Mouse (Mus musculus): ENCODE data around the gene Adh6b. TPM values are rescaled to one million over a fixed set of nuclear protein-coding genes. Genes with fewer than 3 reads are reported as not detected.

Adh6b gene
- polyA plus RNA-seq, 1 experiment from 2014 or later: not detected

- 81% methylated on average over 8 of the region's 8 CpGs for WGBS
- no peak overlapping the region for H3K27ac ChIP-seq (ENCODE audit: low read depth)
- no peak overlapping the region for H3K9ac ChIP-seq (ENCODE audit: low read length)
- H3K4me2 ChIP-seq (ENCODE audit: low read length): no peak overlapping the region
- no peaks in the 10 kb centered on the region for H3K27me3 ChIP-seq (replicated peaks; ENCODE audit: control insufficient read depth, insufficient read depth, low read length)
- H3K4me1 ChIP-seq (replicated peaks; ENCODE audit: control insufficient read depth, insufficient read depth, low read length): 0 out of 2 replicates have a peak, but pooled peaks cover 6% of the 10 kb centered on the region
- DNase-seq (ENCODE audit: low spot score): no peak
- no peak overlapping the region for H3K4me3 ChIP-seq (ENCODE audit: low read depth, low read length)
- no peaks in the 10 kb centered on the region for H3K36me3 ChIP-seq (ENCODE audit: control insufficient read depth, insufficient read depth, low read length)
- no peaks in the 10 kb centered on the region for H3K9me3 ChIP-seq (ENCODE audit: control insufficient read depth, low read length)
- ATAC-seq (replicated peaks; ENCODE audit: low FRiP score, low TSS enrichment, low read depth): no peak
These were observed 31.7 kb upstream of the Adh6b start for GRCm38 (mm10) chr3:138309910-138310309.

GRCm38 (mm10) chr3:138311015-138311414 lies 30.6 kb upstream of the Adh6b start:
- H3K9ac ChIP-seq (ENCODE audit: low read length): no peak overlapping the region
- H3K4me2 ChIP-seq (ENCODE audit: low read length): no peak overlapping the region
- no peaks in the 10 kb centered on the region for H3K27me3 ChIP-seq (replicated peaks; ENCODE audit: control insufficient read depth, insufficient read depth, low read length)
- no peak overlapping the region for H3K27ac ChIP-seq (ENCODE audit: low read depth)
- H3K36me3 ChIP-seq (ENCODE audit: control insufficient read depth, insufficient read depth, low read length): no peaks in the 10 kb centered on the region
- H3K4me3 ChIP-seq (ENCODE audit: low read depth, low read length): no peak overlapping the region
- no peaks in the 10 kb centered on the region for H3K4me1 ChIP-seq (replicated peaks; ENCODE audit: control insufficient read depth, insufficient read depth, low read length)
- ATAC-seq (replicated peaks; ENCODE audit: low FRiP score, low TSS enrichment, low read depth) (no peak), DNase-seq (ENCODE audit: low spot score) (no peak)
- whole genome bisulfite sequencing: 87% methylated on average over 6 of the region's 6 CpGs
- no peaks in the 10 kb centered on the region for H3K9me3 ChIP-seq (ENCODE audit: control insufficient read depth, low read length)

- WGBS: 89% methylated on average over 5 of the region's 5 CpGs
These were observed 28.6 kb upstream of the Adh6b start, which contains the start of gene Adh6a for GRCm38 (mm10) chr3:138312965-138313364. Gene Adh6a (plus strand): TSS chr3:138313286.

GRCm38 (mm10) chr3:138316908-138317472 lies 24.6 kb upstream of the Adh6b start:
- Histone ChIP-seq H3K4me1 (replicated peaks; ENCODE audit: control insufficient read depth, insufficient read depth, low read length) (no peaks in the 10 kb centered on the region), H3K4me3 (ENCODE audit: low read depth, low read length) (no peak overlapping the region), H3K27me3 (replicated peaks; ENCODE audit: control insufficient read depth, insufficient read depth, low read length) (no peaks in the 10 kb centered on the region), H3K9ac (ENCODE audit: low read length) (no peak overlapping the region), H3K4me2 (ENCODE audit: low read length) (no peak overlapping the region), H3K27ac (ENCODE audit: low read depth) (no peak overlapping the region), H3K36me3 (ENCODE audit: control insufficient read depth, insufficient read depth, low read length) (no peaks in the 10 kb centered on the region), H3K9me3 (ENCODE audit: control insufficient read depth, low read length) (no peaks in the 10 kb centered on the region)
- ATAC-seq (replicated peaks; ENCODE audit: low FRiP score, low TSS enrichment, low read depth) (no peak), DNase-seq (ENCODE audit: low spot score) (no peak)
- 86% methylated on average over 2 of the region's 2 CpGs for WGBS

More at GRCm38 (mm10) chr3:138312965-138313364, 28.6 kb upstream of the Adh6b start, which contains the start of gene Adh6a:
- Histone ChIP-seq H3K4me2 (ENCODE audit: low read length) (no peak within 1 kb of the TSS), H3K27ac (ENCODE audit: low read depth) (no peak within 1 kb of the TSS), H3K27me3 (replicated peaks; ENCODE audit: control insufficient read depth, insufficient read depth, low read length) (no peaks in the 10 kb centered on the region), H3K36me3 (ENCODE audit: control insufficient read depth, insufficient read depth, low read length) (no peaks in the 10 kb centered on the region), H3K9ac (ENCODE audit: low read length) (no peak within 1 kb of the TSS), H3K4me1 (replicated peaks; ENCODE audit: control insufficient read depth, insufficient read depth, low read length) (no peaks in the 10 kb centered on the region), H3K4me3 (ENCODE audit: low read depth, low read length) (no peak within 1 kb of the TSS), H3K9me3 (ENCODE audit: control insufficient read depth, low read length) (no peaks in the 10 kb centered on the region)
- ATAC-seq (replicated peaks; ENCODE audit: low FRiP score, low TSS enrichment, low read depth) (no peak), DNase-seq (ENCODE audit: low spot score) (no peak)

- H3K27ac ChIP-seq (ENCODE audit: low read depth): no peak overlapping the region
- H3K4me2 ChIP-seq (ENCODE audit: low read length): no peak overlapping the region
- peaks cover 4% of the 10 kb centered on the region; the same call in 1 of the 2 replicates for H3K9me3 ChIP-seq (ENCODE audit: control insufficient read depth, low read length)
- 93% methylated on average over 17 of the region's 17 CpGs for WGBS
- no peaks in the 10 kb centered on the region for H3K4me1 ChIP-seq (replicated peaks; ENCODE audit: control insufficient read depth, insufficient read depth, low read length)
- H3K9ac ChIP-seq (ENCODE audit: low read length): no peak overlapping the region
- no peaks in the 10 kb centered on the region for H3K27me3 ChIP-seq (replicated peaks; ENCODE audit: control insufficient read depth, insufficient read depth, low read length)
- H3K36me3 ChIP-seq (ENCODE audit: control insufficient read depth, insufficient read depth, low read length): no peaks in the 10 kb centered on the region
- no peak for ATAC-seq (replicated peaks; ENCODE audit: low FRiP score, low TSS enrichment, low read depth)
- no peak for DNase-seq (ENCODE audit: low spot score)
- H3K4me3 ChIP-seq (ENCODE audit: low read depth, low read length): no peak overlapping the region
These were observed 16.6 kb upstream of the Adh6b start for GRCm38 (mm10) chr3:138325001-138325400.

GRCm38 (mm10) chr3:138325466-138325865 lies 16.1 kb upstream of the Adh6b start:
- DNase-seq (ENCODE audit: low spot score) (no peak), ATAC-seq (replicated peaks; ENCODE audit: low FRiP score, low TSS enrichment, low read depth) (no peak)
- Histone ChIP-seq H3K27me3 (replicated peaks; ENCODE audit: control insufficient read depth, insufficient read depth, low read length) (no peaks in the 10 kb centered on the region), H3K4me2 (ENCODE audit: low read length) (no peak overlapping the region), H3K9me3 (ENCODE audit: control insufficient read depth, low read length) (peaks cover 4% of the 10 kb centered on the region; the same call in 1 of the 2 replicates), H3K36me3 (ENCODE audit: control insufficient read depth, insufficient read depth, low read length) (no peaks in the 10 kb centered on the region), H3K27ac (ENCODE audit: low read depth) (no peak overlapping the region), H3K4me1 (replicated peaks; ENCODE audit: control insufficient read depth, insufficient read depth, low read length) (no peaks in the 10 kb centered on the region), H3K4me3 (ENCODE audit: low read depth, low read length) (no peak overlapping the region), H3K9ac (ENCODE audit: low read length) (no peak overlapping the region)
- 86% methylated on average over 6 of the region's 6 CpGs for WGBS

GRCm38 (mm10) chr3:138333910-138334309 lies 7.7 kb upstream of the Adh6b start:
- Histone ChIP-seq H3K9me3 (ENCODE audit: control insufficient read depth, low read length) (no peaks in the 10 kb centered on the region), H3K4me2 (ENCODE audit: low read length) (no peak overlapping the region), H3K27me3 (replicated peaks; ENCODE audit: control insufficient read depth, insufficient read depth, low read length) (no peaks in the 10 kb centered on the region), H3K9ac (ENCODE audit: low read length) (no peak overlapping the region), H3K36me3 (ENCODE audit: control insufficient read depth, insufficient read depth, low read length) (no peaks in the 10 kb centered on the region), H3K4me3 (ENCODE audit: low read depth, low read length) (no peak overlapping the region), H3K4me1 (replicated peaks; ENCODE audit: control insufficient read depth, insufficient read depth, low read length) (no peaks in the 10 kb centered on the region), H3K27ac (ENCODE audit: low read depth) (no peak overlapping the region)
- DNase-seq (ENCODE audit: low spot score): no peak
- 74% methylated on average over 8 of the region's 8 CpGs for WGBS
- ATAC-seq (replicated peaks; ENCODE audit: low FRiP score, low TSS enrichment, low read depth): no peak

- 66% methylated on average over 4 of the region's 4 CpGs for WGBS
- no peak overlapping the region for H3K4me2 ChIP-seq (ENCODE audit: low read length)
- H3K4me3 ChIP-seq (ENCODE audit: low read depth, low read length): no peak overlapping the region
- no peaks in the 10 kb centered on the region for H3K4me1 ChIP-seq (replicated peaks; ENCODE audit: control insufficient read depth, insufficient read depth, low read length)
- no peak overlapping the region for H3K9ac ChIP-seq (ENCODE audit: low read length)
- H3K36me3 ChIP-seq (ENCODE audit: control insufficient read depth, insufficient read depth, low read length): no peaks in the 10 kb centered on the region
- no peaks in the 10 kb centered on the region for H3K9me3 ChIP-seq (ENCODE audit: control insufficient read depth, low read length)
- H3K27ac ChIP-seq (ENCODE audit: low read depth): no peak overlapping the region
- no peak for ATAC-seq (replicated peaks; ENCODE audit: low FRiP score, low TSS enrichment, low read depth)
- H3K27me3 ChIP-seq (replicated peaks; ENCODE audit: control insufficient read depth, insufficient read depth, low read length): no peaks in the 10 kb centered on the region
- DNase-seq (ENCODE audit: low spot score): no peak
These were observed 7.3 kb upstream of the Adh6b start for GRCm38 (mm10) chr3:138334320-138334719.

GRCm38 (mm10) chr3:138335566-138335965 lies 6.0 kb upstream of the Adh6b start:
- no peaks in the 10 kb centered on the region for H3K9me3 ChIP-seq (ENCODE audit: control insufficient read depth, low read length)
- H3K27ac ChIP-seq (ENCODE audit: low read depth): no peak overlapping the region
- no peak overlapping the region for H3K4me3 ChIP-seq (ENCODE audit: low read depth, low read length)
- no peaks in the 10 kb centered on the region for H3K36me3 ChIP-seq (ENCODE audit: control insufficient read depth, insufficient read depth, low read length)
- DNase-seq (ENCODE audit: low spot score): no peak
- H3K9ac ChIP-seq (ENCODE audit: low read length): no peak overlapping the region
- no peak for ATAC-seq (replicated peaks; ENCODE audit: low FRiP score, low TSS enrichment, low read depth)
- 83% methylated on average over 1 of the region's 1 CpGs for WGBS
- no peaks in the 10 kb centered on the region for H3K27me3 ChIP-seq (replicated peaks; ENCODE audit: control insufficient read depth, insufficient read depth, low read length)
- H3K4me1 ChIP-seq (replicated peaks; ENCODE audit: control insufficient read depth, insufficient read depth, low read length): no peaks in the 10 kb centered on the region
- H3K4me2 ChIP-seq (ENCODE audit: low read length): no peak overlapping the region

Measured in intestine, embryonic 14.5 days (tissue).